Comparison of ENCODE assay signal across 12 mouse cellular contexts in genomic region chr1:113297807-113298206, GRCm38 (mm10).
DNase-seq lines count a peak whose midpoint lies in the region; ATAC-seq and TF ChIP-seq lines count a peak whose summit lies in the region.
"Had no signal": no experiment of that assay in that cellular context is flagged by ENCODE, and none has a peak within 500 bp of the region (broad histone marks: within the 10 kb centered on the region; RNA-seq: fewer than 3 reads in every experiment).

No protein-coding gene starts in this region.

- H3K36me3 ChIP-seq in hindbrain, postnatal 0 days (ENCODE audit: insufficient read depth, low read length) = no peaks in the 10 kb centered on the region
- no peaks in the 10 kb centered on the region for H3K36me3 ChIP-seq in liver, embryonic 12.5 days
- H3K36me3 ChIP-seq: limb, embryonic 12.5 days; stomach, embryonic 15.5 days had no signal

- no peak overlapping the region for H3K27ac ChIP-seq in hindbrain, postnatal 0 days
- no peak overlapping the region for H3K27ac ChIP-seq in liver, embryonic 12.5 days
- H3K27ac ChIP-seq: limb, embryonic 12.5 days; stomach, embryonic 15.5 days had no signal

- no peak overlapping the region for H3K4me2 ChIP-seq in hindbrain, postnatal 0 days (ENCODE audit: low read depth, low read length)
- no peak overlapping the region for H3K4me2 ChIP-seq in liver, embryonic 12.5 days
- H3K4me2 ChIP-seq: limb, embryonic 12.5 days; stomach, embryonic 15.5 days had no signal

- ATAC-seq in hindbrain, postnatal 0 days = 0 out of 2 replicates have a peak, but pooled peaks have one; percentile 40
- ATAC-seq in liver, embryonic 12.5 days = no peak
- ATAC-seq: CD4-positive, CD25-positive, alpha-beta regulatory T cell, adult 4 months had no signal

- H3K9ac ChIP-seq in hindbrain, postnatal 0 days (replicated peaks; ENCODE audit: low read length) = no peak overlapping the region
- H3K9ac ChIP-seq in liver, embryonic 12.5 days = no peak overlapping the region
- H3K9ac ChIP-seq: limb, embryonic 12.5 days; stomach, embryonic 15.5 days had no signal

- no peaks in the 10 kb centered on the region for H3K27me3 ChIP-seq in hindbrain, postnatal 0 days (ENCODE audit: insufficient read depth, low read length)
- no peaks in the 10 kb centered on the region for H3K27me3 ChIP-seq in liver, embryonic 12.5 days (replicated peaks)
- H3K27me3 ChIP-seq: limb, embryonic 12.5 days; stomach, embryonic 15.5 days had no signal

- peak; percentile 7 to 40 for DNase-seq in cerebellum, postnatal 25 days
- no peak for DNase-seq in cerebellum, adult 11-12 months
- peak; percentile 95 for DNase-seq in NIH3T3 (ENCODE audit: low read depth)
- peak; percentile 69 for DNase-seq in hindbrain, postnatal 0 days (ENCODE audit: low spot score)
- peak; percentile 81 to 89 for DNase-seq in left cerebral cortex, postnatal 25 days (ENCODE audit: low spot score in 2 of 2)
- no peak for DNase-seq in thymus, postnatal 10 days (ENCODE audit: low spot score in 2 of 2)
- DNase-seq in urinary bladder, adult 18-20 months (ENCODE audit: low spot score in 2 of 2) = no peak
- DNase-seq: cerebellum, adult 8-10 months had no signal

- intact Hi-C loops in left cerebral cortex, postnatal 25 days (cut with DNase I) = no loop called here

- 50% methylated on average over 3 of the region's 3 CpGs for WGBS in hindbrain, postnatal 0 days
- WGBS in liver, embryonic 12.5 days (ENCODE audit: insufficient replicate concordance) = 53% methylated on average over 3 of the region's 3 CpGs

- 0 out of 2 replicates have a peak, but pooled peaks cover 2% of the 10 kb centered on the region for H3K9me3 ChIP-seq in hindbrain, postnatal 0 days (ENCODE audit: low read length)
- H3K9me3 ChIP-seq in liver, embryonic 12.5 days (replicated peaks) = 0 out of 2 replicates have a peak, but pooled peaks cover 3% of the 10 kb centered on the region
- H3K9me3 ChIP-seq: stomach, embryonic 15.5 days had no signal

- no peak overlapping the region for H3K4me3 ChIP-seq in hindbrain, postnatal 0 days (ENCODE audit: low read length)
- H3K4me3 ChIP-seq in liver, embryonic 12.5 days = no peak overlapping the region
- H3K4me3 ChIP-seq: limb, embryonic 12.5 days; stomach, embryonic 15.5 days had no signal

- H3K4me1 ChIP-seq in hindbrain, postnatal 0 days (ENCODE audit: insufficient read depth, low read length) = no peaks in the 10 kb centered on the region
- H3K4me1 ChIP-seq in liver, embryonic 12.5 days = no peaks in the 10 kb centered on the region
- H3K4me1 ChIP-seq: limb, embryonic 12.5 days; stomach, embryonic 15.5 days had no signal

- TF ChIP-seq CTCF in hindbrain, postnatal 0 days (IDR thresholded peaks at IDR 0.05; ENCODE audit: low read depth) = no peak

Comparison
In these comparisons a context has a peak if more than half of its experiments do, and no peak if none do; other contexts are left out.
1. DNase-seq: peak in cerebellum, postnatal 25 days (2 of 2), NIH3T3 (single experiment), hindbrain, postnatal 0 days (single experiment) and left cerebral cortex, postnatal 25 days (2 of 2); none in cerebellum, adult 11-12 months (single experiment), thymus, postnatal 10 days (0 of 2) and urinary bladder, adult 18-20 months (0 of 2).